Mouse (Mus musculus): ENCODE results near the gene Rsph9. TPM values are rescaled to one million over a fixed set of nuclear protein-coding genes. Genes with fewer than 3 reads are reported as not detected.

Rsph9 gene
- polyA plus RNA-seq, 1 experiment from 2014 or later = 6.7 TPM

GRCm38 (mm10) chr17:46165460-46165859 is 21.4 kb upstream of the Rsph9 start:
- Histone ChIP-seq H3K9ac (ENCODE audit: low read depth, low read length) (no peak overlapping the region), H3K9me3 (replicated peaks; ENCODE audit: control insufficient read depth, low read length) (no peaks in the 10 kb centered on the region), H3K4me3 (ENCODE audit: low read depth, low read length) (no peak overlapping the region), H3K36me3 (ENCODE audit: control insufficient read depth, insufficient read depth, low read length) (peaks cover 40% of the 10 kb centered on the region), H3K27ac (ENCODE audit: low read depth, low read length) (no peak overlapping the region), H3K4me1 (ENCODE audit: control insufficient read depth, insufficient read depth, low read length) (peaks cover 22% of the 10 kb centered on the region), H3K27me3 (ENCODE audit: control insufficient read depth, insufficient read depth, low read length) (no peaks in the 10 kb centered on the region), H3K4me2 (no peak overlapping the region)
- 86% methylated on average over 12 of the region's 12 CpGs for WGBS (ENCODE audit: insufficient replicate concordance)
- no peak for ATAC-seq (replicated peaks; ENCODE audit: insufficient number of reproducible peaks, low FRiP score, low TSS enrichment)

GRCm38 (mm10) chr17:46164791-46165190 is 20.8 kb upstream of the Rsph9 start:
- H3K4me2 ChIP-seq = no peak overlapping the region
- no peak overlapping the region for H3K4me3 ChIP-seq (ENCODE audit: low read depth, low read length)
- peaks cover 38% of the 10 kb centered on the region for H3K36me3 ChIP-seq (ENCODE audit: control insufficient read depth, insufficient read depth, low read length)
- 92% methylated on average over 10 of the region's 10 CpGs for WGBS (ENCODE audit: insufficient replicate concordance)
- no peaks in the 10 kb centered on the region for H3K9me3 ChIP-seq (replicated peaks; ENCODE audit: control insufficient read depth, low read length)
- peaks cover 24% of the 10 kb centered on the region for H3K4me1 ChIP-seq (ENCODE audit: control insufficient read depth, insufficient read depth, low read length)
- H3K27me3 ChIP-seq (ENCODE audit: control insufficient read depth, insufficient read depth, low read length) = no peaks in the 10 kb centered on the region
- no peak overlapping the region for H3K27ac ChIP-seq (ENCODE audit: low read depth, low read length)
- ATAC-seq (replicated peaks; ENCODE audit: insufficient number of reproducible peaks, low FRiP score, low TSS enrichment) = no peak
- H3K9ac ChIP-seq (ENCODE audit: low read depth, low read length) = no peak overlapping the region

- Histone ChIP-seq H3K27ac (ENCODE audit: low read depth, low read length) (no peak overlapping the region), H3K9me3 (replicated peaks; ENCODE audit: control insufficient read depth, low read length) (no peaks in the 10 kb centered on the region), H3K9ac (ENCODE audit: low read depth, low read length) (no peak overlapping the region), H3K36me3 (ENCODE audit: control insufficient read depth, insufficient read depth, low read length) (peaks cover 37% of the 10 kb centered on the region), H3K27me3 (ENCODE audit: control insufficient read depth, insufficient read depth, low read length) (no peaks in the 10 kb centered on the region), H3K4me1 (ENCODE audit: control insufficient read depth, insufficient read depth, low read length) (peaks cover 29% of the 10 kb centered on the region), H3K4me3 (ENCODE audit: low read depth, low read length) (no peak overlapping the region), H3K4me2 (no peak overlapping the region)
- ATAC-seq (replicated peaks; ENCODE audit: insufficient number of reproducible peaks, low FRiP score, low TSS enrichment) = no peak
- 90% methylated on average over 8 of the region's 8 CpGs for WGBS (ENCODE audit: insufficient replicate concordance)
Observed at GRCm38 (mm10) chr17:46164301-46164700, 20.3 kb upstream of the Rsph9 start.

DNA sequence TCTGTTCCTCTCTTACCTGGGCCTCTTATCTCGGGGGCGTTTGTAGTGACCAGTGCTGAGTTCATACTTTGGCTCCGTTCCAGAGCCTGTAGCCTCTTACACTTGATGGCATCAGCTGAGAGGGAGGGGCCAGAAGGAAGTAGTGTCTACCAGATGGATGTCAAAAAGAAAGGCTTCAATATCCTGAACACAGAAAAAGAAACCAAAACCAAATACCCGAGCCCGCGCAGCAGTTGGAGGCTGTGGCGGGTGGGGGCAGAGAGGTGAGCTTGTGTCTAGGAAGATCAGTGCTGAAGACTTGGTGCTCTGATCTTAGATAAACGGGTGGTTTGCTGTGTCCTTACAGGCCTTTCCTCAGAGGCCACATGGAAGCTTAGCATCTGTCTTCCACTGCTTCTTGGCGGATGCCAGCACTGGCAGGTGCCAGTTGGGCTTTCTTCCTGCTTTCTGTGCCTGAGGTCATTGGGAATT is 19.0 kb upstream of the Rsph9 start:
- no peak for ATAC-seq (replicated peaks; ENCODE audit: insufficient number of reproducible peaks, low FRiP score, low TSS enrichment)
- no peak overlapping the region for H3K27ac ChIP-seq (ENCODE audit: low read depth, low read length)
- H3K4me1 ChIP-seq (ENCODE audit: control insufficient read depth, insufficient read depth, low read length) = peaks cover 25% of the 10 kb centered on the region
- peak overlapping the region; percentile 80 for H3K4me2 ChIP-seq
- H3K9ac ChIP-seq (ENCODE audit: low read depth, low read length) = no peak overlapping the region
- WGBS (ENCODE audit: insufficient replicate concordance) = 69% methylated on average over 9 of the region's 9 CpGs
- no peaks in the 10 kb centered on the region for H3K9me3 ChIP-seq (replicated peaks; ENCODE audit: control insufficient read depth, low read length)
- no peak overlapping the region for H3K4me3 ChIP-seq (ENCODE audit: low read depth, low read length)
- peaks cover 35% of the 10 kb centered on the region for H3K36me3 ChIP-seq (ENCODE audit: control insufficient read depth, insufficient read depth, low read length)
- no peaks in the 10 kb centered on the region for H3K27me3 ChIP-seq (ENCODE audit: control insufficient read depth, insufficient read depth, low read length)

DNA sequence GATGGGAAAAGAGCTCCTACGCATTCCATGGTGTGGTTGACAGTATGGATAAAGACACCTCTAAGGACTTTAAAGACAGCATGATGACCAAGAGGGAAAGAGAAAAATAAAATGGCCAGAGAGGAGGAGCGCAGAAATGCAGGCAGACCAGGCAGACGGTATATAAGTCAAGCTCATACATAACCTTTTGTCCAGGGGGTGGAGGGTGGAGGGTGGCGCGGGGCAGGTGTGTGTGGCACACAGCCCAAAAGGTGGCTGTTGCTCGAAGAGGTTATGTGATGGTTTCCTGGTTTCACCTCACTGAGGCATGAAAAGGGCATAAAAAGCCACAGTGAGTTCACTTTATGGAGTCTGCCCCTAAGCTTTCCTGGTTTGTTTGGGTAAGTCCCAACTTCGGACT is 18.5 kb upstream of the Rsph9 start:
- 87% methylated on average over 7 of the region's 7 CpGs for WGBS (ENCODE audit: insufficient replicate concordance)
- peak overlapping the region; percentile 80 for H3K4me2 ChIP-seq

DNA sequence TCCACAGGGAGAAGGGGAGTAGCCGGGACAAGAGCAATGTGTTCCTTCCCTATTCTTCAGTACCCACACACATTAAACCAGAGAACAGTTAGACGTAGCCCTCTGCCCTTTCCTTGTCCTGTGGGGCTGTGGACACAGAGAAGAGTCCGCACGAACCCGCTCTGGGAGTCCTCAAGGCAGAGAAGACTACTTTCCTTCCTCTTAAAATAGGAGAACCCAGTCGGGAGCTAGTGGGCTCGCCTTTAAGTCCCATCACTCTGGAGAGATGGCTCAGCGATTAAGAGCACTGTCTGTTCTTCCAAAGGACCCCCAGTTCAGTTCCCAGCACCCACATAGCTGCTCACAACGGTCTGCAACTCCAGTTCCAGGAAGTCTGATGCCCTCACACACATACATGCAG is 17.7 kb upstream of the Rsph9 start:
- Histone ChIP-seq H3K27ac (ENCODE audit: low read depth, low read length) (peak overlapping the region; percentile 67; the same call in 1 of the 2 replicates), H3K9me3 (replicated peaks; ENCODE audit: control insufficient read depth, low read length) (no peaks in the 10 kb centered on the region), H3K4me2 (peak overlapping the region; percentile 80), H3K4me3 (ENCODE audit: low read depth, low read length) (peak overlapping the region; percentile 63), H3K27me3 (ENCODE audit: control insufficient read depth, insufficient read depth, low read length) (no peaks in the 10 kb centered on the region), H3K9ac (ENCODE audit: low read depth, low read length) (peak overlapping the region; percentile 87), H3K4me1 (ENCODE audit: control insufficient read depth, insufficient read depth, low read length) (peaks cover 24% of the 10 kb centered on the region), H3K36me3 (ENCODE audit: control insufficient read depth, insufficient read depth, low read length) (peaks cover 25% of the 10 kb centered on the region)
- 47% methylated on average over 9 of the region's 9 CpGs for WGBS (ENCODE audit: insufficient replicate concordance)
- no peak for ATAC-seq (replicated peaks; ENCODE audit: insufficient number of reproducible peaks, low FRiP score, low TSS enrichment)

More for the DNA sequence above, 18.5 kb upstream of the Rsph9 start:
- Histone ChIP-seq H3K9ac (ENCODE audit: low read depth, low read length) (no peak overlapping the region), H3K4me3 (ENCODE audit: low read depth, low read length) (0 out of 2 replicates have a peak overlapping the region, but pooled peaks have one; percentile 14), H3K27ac (ENCODE audit: low read depth, low read length) (no peak overlapping the region), H3K27me3 (ENCODE audit: control insufficient read depth, insufficient read depth, low read length) (no peaks in the 10 kb centered on the region), H3K9me3 (replicated peaks; ENCODE audit: control insufficient read depth, low read length) (no peaks in the 10 kb centered on the region), H3K4me1 (ENCODE audit: control insufficient read depth, insufficient read depth, low read length) (peaks cover 24% of the 10 kb centered on the region), H3K36me3 (ENCODE audit: control insufficient read depth, insufficient read depth, low read length) (peaks cover 30% of the 10 kb centered on the region)
- no peak for ATAC-seq (replicated peaks; ENCODE audit: insufficient number of reproducible peaks, low FRiP score, low TSS enrichment)

DNA sequence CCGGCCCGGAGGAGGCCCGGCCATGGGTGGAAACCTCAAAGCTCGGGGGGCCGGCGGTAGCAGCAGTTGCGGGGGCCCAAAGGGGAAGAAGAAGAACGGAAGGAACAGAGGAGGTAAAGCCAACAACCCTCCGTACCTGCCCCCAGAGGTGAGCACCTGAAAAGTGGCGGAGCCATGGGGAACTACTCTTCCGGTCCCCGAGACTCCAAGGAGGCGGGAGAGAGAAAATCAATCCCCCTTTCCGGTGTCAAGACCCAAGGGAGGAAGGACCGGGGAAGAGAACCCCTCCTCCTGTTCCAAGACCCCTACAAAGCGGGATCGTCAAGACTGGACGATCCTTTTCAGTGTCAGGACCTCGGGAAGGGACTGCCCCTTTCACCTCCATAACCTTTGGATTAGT is 17.2 kb upstream of the Rsph9 start:
- Histone ChIP-seq H3K36me3 (ENCODE audit: control insufficient read depth, insufficient read depth, low read length) (peaks cover 20% of the 10 kb centered on the region), H3K4me2 (peak overlapping the region; percentile 80), H3K27ac (ENCODE audit: low read depth, low read length) (peak overlapping the region; percentile 67), H3K9me3 (replicated peaks; ENCODE audit: control insufficient read depth, low read length) (no peaks in the 10 kb centered on the region), H3K4me3 (ENCODE audit: low read depth, low read length) (peak overlapping the region; percentile 63), H3K9ac (ENCODE audit: low read depth, low read length) (peak overlapping the region; percentile 87), H3K27me3 (ENCODE audit: control insufficient read depth, insufficient read depth, low read length) (no peaks in the 10 kb centered on the region), H3K4me1 (ENCODE audit: control insufficient read depth, insufficient read depth, low read length) (peaks cover 24% of the 10 kb centered on the region)
- ATAC-seq (replicated peaks; ENCODE audit: insufficient number of reproducible peaks, low FRiP score, low TSS enrichment) = no peak
- WGBS (ENCODE audit: insufficient replicate concordance) = under 1% methylated on average over 18 of the region's 19 CpGs

DNA sequence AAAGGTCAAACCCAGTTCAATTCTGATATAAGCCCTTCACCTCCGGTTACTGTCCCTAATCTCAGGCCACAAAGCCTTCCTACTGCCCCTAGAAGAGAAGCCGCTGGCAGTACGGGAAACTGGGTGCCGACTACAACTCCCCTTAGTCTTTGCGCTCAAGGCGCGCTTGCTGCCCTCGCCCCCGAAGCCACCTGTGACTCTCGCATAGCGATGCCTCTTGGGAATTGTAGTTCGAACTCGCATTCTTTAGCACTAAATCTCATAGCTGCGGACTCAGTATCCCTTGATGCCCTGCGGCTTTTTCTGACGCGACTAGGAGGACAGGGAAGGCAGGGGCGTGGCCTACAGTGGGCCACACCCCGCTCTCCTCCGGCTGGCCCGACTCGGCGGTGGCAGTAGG is 16.7 kb upstream of the Rsph9 start, which contains the start of gene Gtpbp2:
Gtpbp2 (plus strand) TSS at position 347 of the 400 bp plus-strand sequence.
- under 1% methylated on average over 23 of the region's 23 CpGs for WGBS (ENCODE audit: insufficient replicate concordance)
- ATAC-seq (replicated peaks; ENCODE audit: insufficient number of reproducible peaks, low FRiP score, low TSS enrichment) = peak; percentile 87
- peaks cover 24% of the 10 kb centered on the region for H3K4me1 ChIP-seq (ENCODE audit: control insufficient read depth, insufficient read depth, low read length)

GRCm38 (mm10) chr17:46160090-46160662 is 16.2 kb upstream of the Rsph9 start:
- Histone ChIP-seq H3K27ac (ENCODE audit: low read depth, low read length) (peak overlapping the region; percentile 91), H3K36me3 (ENCODE audit: control insufficient read depth, insufficient read depth, low read length) (peaks cover 10% of the 10 kb centered on the region), H3K9ac (ENCODE audit: low read depth, low read length) (peak overlapping the region; percentile 71), H3K4me1 (ENCODE audit: control insufficient read depth, insufficient read depth, low read length) (peaks cover 24% of the 10 kb centered on the region), H3K4me3 (ENCODE audit: low read depth, low read length) (peak overlapping the region; percentile 63), H3K9me3 (replicated peaks; ENCODE audit: control insufficient read depth, low read length) (no peaks in the 10 kb centered on the region), H3K27me3 (ENCODE audit: control insufficient read depth, insufficient read depth, low read length) (no peaks in the 10 kb centered on the region), H3K4me2 (peak overlapping the region; percentile 84)
- ATAC-seq (replicated peaks; ENCODE audit: insufficient number of reproducible peaks, low FRiP score, low TSS enrichment) = peak; percentile 77
- 0% methylated on average over 16 of the region's 16 CpGs for WGBS (ENCODE audit: insufficient replicate concordance)

More for the DNA sequence above, 16.7 kb upstream of the Rsph9 start, which contains the start of gene Gtpbp2:
- Histone ChIP-seq H3K36me3 (ENCODE audit: control insufficient read depth, insufficient read depth, low read length) (peaks cover 15% of the 10 kb centered on the region), H3K4me3 (ENCODE audit: low read depth, low read length) (peak within 1 kb of the TSS; percentile 63), H3K4me2 (peak within 1 kb of the TSS; percentile 84), H3K9me3 (replicated peaks; ENCODE audit: control insufficient read depth, low read length) (no peaks in the 10 kb centered on the region), H3K27me3 (ENCODE audit: control insufficient read depth, insufficient read depth, low read length) (no peaks in the 10 kb centered on the region), H3K27ac (ENCODE audit: low read depth, low read length) (peak within 1 kb of the TSS; percentile 91), H3K9ac (ENCODE audit: low read depth, low read length) (peak within 1 kb of the TSS; percentile 87)

All from heart, embryonic 11.5 days (tissue).